Comparison of ENCODE assay signal across 26 mouse cellular contexts in the genomic region with DNA sequence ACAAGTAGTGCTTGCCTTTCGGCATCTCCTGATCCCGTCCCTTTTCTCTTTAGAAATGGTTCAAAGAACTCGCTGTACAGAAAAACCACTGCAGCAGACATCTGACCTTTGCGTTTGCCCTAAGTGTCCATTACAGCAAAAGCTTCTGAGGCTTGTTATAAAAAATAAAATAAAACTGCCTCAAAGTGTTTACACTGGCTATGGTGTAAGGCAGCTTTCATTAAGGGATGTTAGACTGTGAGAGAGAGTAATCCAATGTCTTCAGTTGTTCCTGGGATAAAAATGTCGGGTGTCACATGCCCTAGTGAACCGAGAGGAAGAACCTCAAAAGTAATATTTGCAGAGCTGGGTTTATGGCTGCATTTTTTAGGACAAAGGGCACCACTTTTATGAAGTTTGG.
"Had no signal": no experiment of that assay in that cellular context is flagged by ENCODE, and none has a peak within 500 bp of the region (broad histone marks: within the 10 kb centered on the region; RNA-seq: fewer than 3 reads in every experiment).

No protein-coding gene starts in this region.

- DNase-seq: gastrocnemius, adult 2 months; gastrocnemius, postnatal 10 days; gastrocnemius, postnatal 25 days; heart, adult 18-20 months; heart, postnatal 10 days; heart, postnatal 4 days; kidney, adult 18-20 months; kidney, postnatal 14 days; kidney, postnatal 36 days; layer of hippocampus, adult 9-11 months; layer of hippocampus, postnatal 36 days; left cerebral cortex, postnatal 4 days had no signal

- H3K9ac ChIP-seq: heart, embryonic 12.5 days; hindbrain, embryonic 12.5 days; hindbrain, embryonic 14.5 days; intestine, embryonic 15.5 days; limb, embryonic 13.5 days; limb, embryonic 15.5 days; liver, embryonic 12.5 days; liver, embryonic 14.5 days had no signal

- H3K9me3 ChIP-seq: intestine, embryonic 15.5 days; limb, embryonic 15.5 days had no signal

- H3K27me3 ChIP-seq: heart, embryonic 12.5 days; hindbrain, embryonic 12.5 days; intestine, embryonic 15.5 days; limb, embryonic 13.5 days; limb, embryonic 15.5 days; liver, embryonic 12.5 days had no signal

- ATAC-seq: hindbrain, embryonic 16.5 days; inflammation-experienced regulatory T-cells, adult 6 months; intestine, embryonic 15.5 days; intestine, postnatal 0 days; liver, embryonic 12.5 days had no signal

- H3K36me3 ChIP-seq: heart, embryonic 10.5 days; heart, embryonic 12.5 days; hindbrain, embryonic 10.5 days; hindbrain, embryonic 12.5 days; intestine, embryonic 15.5 days; limb, embryonic 13.5 days; limb, embryonic 15.5 days; liver, embryonic 12.5 days had no signal

- H3K27ac ChIP-seq: gastrocnemius, adult 2 months; heart, embryonic 10.5 days; hindbrain, embryonic 10.5 days; hindbrain, embryonic 12.5 days; hindbrain, embryonic 14.5 days; intestine, embryonic 15.5 days; layer of hippocampus, adult 2 months; limb, embryonic 13.5 days; limb, embryonic 15.5 days; liver, embryonic 12.5 days; liver, embryonic 14.5 days had no signal

- H3K4me2 ChIP-seq: heart, embryonic 12.5 days; hindbrain, embryonic 12.5 days; hindbrain, embryonic 14.5 days; intestine, embryonic 15.5 days; limb, embryonic 13.5 days; limb, embryonic 15.5 days; liver, embryonic 12.5 days had no signal

- H3K4me1 ChIP-seq: heart, embryonic 10.5 days; heart, embryonic 12.5 days; hindbrain, embryonic 10.5 days; hindbrain, embryonic 12.5 days; intestine, embryonic 15.5 days; limb, embryonic 13.5 days; limb, embryonic 15.5 days; liver, embryonic 12.5 days had no signal

- H3K4me3 ChIP-seq: gastrocnemius, adult 2 months; heart, embryonic 10.5 days; heart, embryonic 12.5 days; hindbrain, embryonic 10.5 days; hindbrain, embryonic 12.5 days; intestine, embryonic 15.5 days; layer of hippocampus, adult 2 months; limb, embryonic 13.5 days; limb, embryonic 15.5 days; liver, embryonic 12.5 days had no signal
